Mouse (Mus musculus) brown adipose tissue, adult 24 weeks (tissue): ENCODE results near the gene Itch. TPM values are rescaled to one million over a fixed set of nuclear protein-coding genes. Genes with fewer than 3 reads are reported as not detected.
"Not testable (repeated sequence)": the region's sequence is repeated elsewhere in the genome, so short reads cannot be mapped to it uniquely, and the experiment has no call there.

Experiments used
- H3K27ac ChIP-seq: fragments of 200-500 bp; replicated peaks from 2 replicates; pipeline ENCODE4 v1.5.1; 2012; ENCODE audit warnings: low read depth, mild to moderate bottlenecking, low read length
- H3K4me1 ChIP-seq: fragments of 200-500 bp; 2 replicates; pipeline ENCODE4 v1.6.1; 2012; ENCODE audit warnings: low read length, mixed read lengths; ENCODE audit not compliant: control insufficient read depth, insufficient read depth, insufficient read length
- H3K4me3 ChIP-seq: fragments of 200-500 bp; 2 replicates; pipeline ENCODE4 v1.5.1; 2012; ENCODE audit warnings: low read depth, mild to moderate bottlenecking, low read length, moderate library complexity; ENCODE audit not compliant: insufficient read depth
- polyA plus RNA-seq: library from polyadenylated mRNA; stranded (reverse); fragments of >200 nt; gene quantifications from 2 replicates; pipeline ENCODE4 v1.2.4, GENCODE M21; 2012; ENCODE audit not compliant: missing spikeins, insufficient read depth, insufficient read length

The Itch gene
- 18.4 and 18.6 TPM in 2 replicates for polyA plus RNA-seq

DNA sequence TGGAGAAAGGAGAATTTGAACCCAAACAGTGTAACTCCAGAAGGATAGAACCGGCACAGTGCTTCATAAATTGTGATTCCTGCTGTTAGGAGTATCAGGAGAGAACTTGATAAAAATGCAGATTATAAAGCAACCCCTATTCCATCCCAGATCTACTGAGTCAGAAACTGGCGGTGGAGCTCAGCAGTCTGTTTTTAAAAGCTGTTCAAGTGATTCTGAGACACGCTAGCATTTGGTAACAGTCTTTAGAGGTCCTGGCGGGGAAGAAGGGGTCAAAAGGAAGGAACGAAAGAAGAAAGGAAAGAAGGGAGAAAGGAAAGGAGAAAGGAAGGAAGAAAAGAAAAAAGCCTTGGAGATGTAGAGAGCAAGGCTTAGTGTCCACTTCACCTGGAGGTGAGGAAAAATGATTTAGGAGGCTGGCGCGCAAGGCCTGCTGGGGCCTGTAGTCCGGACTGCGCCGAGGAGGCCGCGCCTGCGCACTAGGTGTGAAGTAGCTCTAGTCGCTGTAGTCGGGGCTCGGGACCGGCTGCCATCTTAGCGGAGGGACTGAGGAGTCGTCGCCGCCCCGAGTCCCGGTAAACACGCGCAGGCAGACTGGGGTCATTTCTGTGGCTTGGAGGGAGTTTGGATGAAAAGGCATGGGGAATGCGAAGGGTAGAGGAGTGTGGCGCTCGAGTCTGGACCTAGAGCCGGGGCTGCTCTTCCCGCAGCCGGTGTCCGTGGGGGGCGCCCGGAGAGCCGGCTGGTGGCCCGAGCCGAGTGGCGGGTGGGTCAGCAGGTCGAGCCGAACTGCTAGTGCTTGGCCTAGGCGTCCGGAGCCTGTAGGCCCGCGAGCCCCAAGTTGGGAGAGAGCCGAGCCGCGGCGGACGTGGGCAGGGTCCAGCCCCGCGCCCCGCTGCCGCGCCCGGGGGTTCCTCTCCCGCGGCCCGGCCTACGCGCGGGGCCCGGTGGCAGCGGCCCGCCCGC, at the start of gene Itch:
Gene Itch (plus strand): TSS at position 499 of the 966 bp plus-strand sequence.
- peaks cover 13% of the 10 kb centered on the region for H3K4me1 ChIP-seq
- H3K4me3 ChIP-seq, result peak within 1 kb of the TSS; percentile 81
- peak within 1 kb of the TSS; percentile 89 for H3K27ac ChIP-seq

DNA sequence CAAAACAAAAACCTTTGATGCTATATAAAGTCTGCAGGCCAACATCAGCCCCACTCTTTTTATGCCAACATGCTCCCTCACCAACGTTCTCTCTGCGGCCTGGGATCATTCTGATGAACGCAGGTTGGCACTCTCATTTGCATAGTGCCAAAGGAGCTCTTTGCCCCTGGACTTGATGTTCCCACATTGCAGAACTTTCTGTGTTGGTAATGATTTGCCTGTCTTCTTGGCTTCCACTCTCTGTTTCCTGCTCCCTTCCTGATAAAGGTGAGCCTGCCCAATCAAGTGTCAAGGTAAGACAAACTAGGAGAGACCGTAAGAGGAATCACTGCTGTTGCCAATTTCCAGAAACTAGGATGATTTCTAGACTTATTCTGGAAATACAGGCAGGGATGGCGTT, 48.8 kb upstream of the Itch start:
- Histone ChIP-seq H3K4me3 (no peak overlapping the region), H3K4me1 (no peaks in the 10 kb centered on the region), H3K27ac (no peak overlapping the region)

DNA sequence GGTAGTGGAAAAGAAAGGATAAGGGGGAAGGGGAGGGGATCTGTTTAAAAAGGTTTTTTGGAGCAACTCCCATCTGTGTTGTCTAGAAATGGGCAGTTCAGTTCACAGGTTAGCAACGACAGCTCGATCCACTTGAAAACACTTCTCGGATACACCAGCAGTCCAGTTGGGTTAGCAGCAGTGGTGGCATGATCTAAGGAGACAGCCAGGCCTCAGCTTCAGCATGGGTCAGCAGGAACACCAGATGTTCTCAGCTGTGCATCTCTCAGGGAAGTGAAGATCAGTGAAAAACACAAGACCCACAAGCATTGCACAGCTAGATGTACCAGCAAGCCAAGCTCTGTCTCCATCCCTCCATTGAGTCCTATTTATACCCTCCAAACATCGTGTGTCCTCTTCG, 47.0 kb upstream of the Itch start:
- no peak overlapping the region for H3K4me3 ChIP-seq
- no peaks in the 10 kb centered on the region for H3K4me1 ChIP-seq
- H3K27ac ChIP-seq, result no peak overlapping the region

DNA sequence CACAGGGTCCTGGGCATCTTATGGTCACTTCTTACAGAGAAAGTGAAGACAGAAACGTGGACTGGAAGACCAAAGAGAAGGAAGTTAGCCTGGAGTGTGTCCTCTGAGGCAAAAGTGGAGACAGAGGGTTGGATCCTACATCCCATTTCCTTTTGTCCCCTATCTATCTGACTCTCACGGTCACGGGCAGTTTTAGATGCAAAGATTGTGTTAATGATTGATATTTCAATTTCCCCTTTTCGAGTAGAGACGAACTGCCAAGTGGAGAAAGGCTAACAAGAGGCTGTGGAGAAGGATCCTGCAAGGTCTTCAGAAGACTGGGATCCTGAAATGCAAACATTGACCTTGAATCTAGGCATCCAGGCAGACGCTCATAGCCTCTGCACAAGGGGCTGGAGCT, 45.0 kb upstream of the Itch start:
- Histone ChIP-seq H3K27ac (no peak overlapping the region), H3K4me1 (no peaks in the 10 kb centered on the region), H3K4me3 (no peak overlapping the region)

DNA sequence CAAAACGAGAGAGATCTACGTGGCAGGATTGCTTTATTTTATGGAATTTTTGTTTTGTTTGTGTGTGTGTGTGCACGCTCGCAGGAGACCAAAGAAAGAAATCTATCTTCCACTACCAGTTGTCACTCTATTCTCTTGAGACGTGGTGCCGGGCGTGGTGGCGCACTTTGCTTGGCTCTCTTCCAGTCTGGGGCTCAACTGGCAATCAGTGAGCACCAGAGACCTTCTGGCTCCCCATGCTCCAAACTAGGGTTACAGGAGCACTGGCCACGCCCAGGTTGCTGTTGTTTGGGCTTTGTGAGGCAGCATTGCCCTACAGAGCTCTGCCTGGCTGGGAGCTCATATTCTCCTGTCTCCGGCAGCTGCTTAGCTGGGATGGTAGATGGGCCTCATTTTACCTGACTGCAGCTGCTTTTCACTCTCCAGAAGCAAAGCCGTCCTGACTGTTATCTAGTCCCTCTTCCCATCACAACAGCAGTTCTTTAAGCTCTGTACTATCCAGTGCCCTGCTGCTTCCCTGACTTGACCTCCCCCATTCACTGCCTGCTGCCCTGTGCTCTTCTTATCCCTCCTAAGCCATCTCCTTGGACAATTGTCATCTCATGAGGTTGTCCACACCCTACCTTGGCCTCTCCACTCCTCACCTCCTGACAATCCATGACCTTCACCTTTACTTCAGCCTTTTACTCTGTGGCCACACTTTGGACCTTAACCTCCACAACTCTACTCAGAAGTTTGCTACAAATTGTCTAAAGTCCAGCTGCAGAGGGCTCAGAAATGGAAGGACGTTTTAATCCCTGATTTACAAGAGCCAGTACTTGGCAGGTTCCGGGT, 42.2 kb upstream of the Itch start:
- H3K4me3 ChIP-seq, result no peak overlapping the region
- H3K4me1 ChIP-seq, result no peaks in the 10 kb centered on the region
- H3K27ac ChIP-seq, result no peak overlapping the region

DNA sequence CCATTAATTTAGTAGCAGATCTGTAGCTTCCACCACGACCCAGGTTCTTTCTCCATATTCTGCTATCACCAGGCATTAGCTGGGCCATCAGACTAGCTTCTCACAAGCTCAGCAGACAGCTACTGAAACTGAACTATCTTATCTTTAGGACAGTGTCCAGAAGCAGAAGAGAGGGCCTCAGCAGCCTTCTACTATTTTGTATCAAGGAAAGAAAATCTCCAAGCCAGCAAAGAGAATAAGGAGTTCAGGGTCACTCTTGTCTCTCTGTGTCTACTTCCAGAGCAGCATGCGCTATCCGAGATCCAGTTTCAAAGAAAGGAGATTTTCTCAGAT, 41.6 kb upstream of the Itch start:
- H3K4me3 ChIP-seq, result no peak overlapping the region
- no peaks in the 10 kb centered on the region for H3K4me1 ChIP-seq
- no peak overlapping the region for H3K27ac ChIP-seq

DNA sequence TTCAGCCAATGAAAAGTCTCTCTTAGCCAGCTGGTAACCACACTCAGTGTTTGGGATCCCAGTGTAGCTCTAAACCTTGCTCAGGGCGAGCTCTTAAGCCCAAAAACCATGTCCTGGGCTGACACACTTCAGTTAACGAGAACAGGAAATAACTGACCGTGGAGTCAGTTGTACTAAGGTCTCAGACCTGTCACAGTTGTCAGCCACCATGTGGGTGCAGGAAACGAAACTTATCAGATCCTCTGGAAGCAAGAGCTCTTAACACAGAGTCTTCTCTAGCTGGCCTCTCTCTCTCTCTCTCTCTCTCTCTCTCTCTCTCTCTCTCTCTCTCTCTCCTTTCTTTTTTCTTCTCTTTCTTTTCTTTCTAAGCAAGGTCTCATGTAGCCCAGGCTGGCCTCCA, 39.9 kb upstream of the Itch start:
- Histone ChIP-seq H3K4me3 (no peak overlapping the region), H3K4me1 (no peaks in the 10 kb centered on the region), H3K27ac (no peak overlapping the region)

DNA sequence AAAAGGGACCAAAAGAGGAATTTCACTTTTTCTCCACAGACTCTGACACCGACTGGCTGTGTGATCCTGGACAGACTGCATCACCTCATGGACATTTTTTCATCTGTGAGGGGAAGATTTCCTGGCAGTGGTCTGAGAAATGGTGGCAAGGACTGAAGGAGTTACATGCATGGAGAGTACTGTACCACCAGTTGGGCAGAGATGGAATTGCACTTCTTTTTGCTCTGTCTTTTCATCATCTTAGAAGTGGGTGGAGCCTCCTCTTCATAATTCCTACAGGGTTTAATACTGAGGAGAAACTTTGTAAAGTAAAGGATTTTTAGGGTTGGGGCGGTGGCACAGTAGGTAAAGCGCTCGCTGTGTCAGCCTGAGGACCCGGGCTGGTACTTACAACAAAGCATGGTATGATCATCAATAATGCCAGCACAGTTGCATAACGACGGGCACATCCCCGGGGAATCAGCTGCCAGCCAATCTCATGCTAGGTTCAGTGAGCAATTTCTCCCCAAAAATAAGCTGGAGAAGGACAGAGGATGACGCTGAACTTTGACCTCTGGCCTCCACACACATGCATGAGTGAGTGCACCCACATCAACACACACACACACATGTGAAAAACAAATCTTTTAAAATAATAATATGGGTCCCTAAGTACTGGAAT, 34.5 kb upstream of the Itch start:
- Histone ChIP-seq H3K4me1 (no peaks in the 10 kb centered on the region), H3K4me3 (no peak overlapping the region), H3K27ac (no peak overlapping the region)

DNA sequence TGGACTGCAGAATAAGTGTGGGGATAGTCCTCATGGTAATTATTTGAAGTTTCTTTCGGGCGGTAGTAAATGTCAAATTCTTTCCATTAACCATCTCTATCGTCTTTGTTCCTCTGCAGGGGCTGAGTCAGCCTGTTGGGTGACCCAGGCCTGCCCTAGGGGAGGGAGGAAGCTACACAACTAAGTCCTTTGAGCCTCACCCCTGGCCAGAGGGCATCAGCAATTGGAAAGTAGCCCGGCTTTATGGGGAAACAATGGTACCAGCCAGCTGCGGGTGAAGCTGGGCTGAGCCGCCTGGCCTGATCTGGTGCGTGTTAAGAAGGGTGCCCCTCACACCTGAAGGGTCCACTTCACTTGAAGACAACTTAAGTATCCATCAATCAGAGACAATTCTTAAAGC, 33.9 kb upstream of the Itch start:
- Histone ChIP-seq H3K4me1 (no peaks in the 10 kb centered on the region), H3K4me3 (no peak overlapping the region), H3K27ac (no peak overlapping the region)

DNA sequence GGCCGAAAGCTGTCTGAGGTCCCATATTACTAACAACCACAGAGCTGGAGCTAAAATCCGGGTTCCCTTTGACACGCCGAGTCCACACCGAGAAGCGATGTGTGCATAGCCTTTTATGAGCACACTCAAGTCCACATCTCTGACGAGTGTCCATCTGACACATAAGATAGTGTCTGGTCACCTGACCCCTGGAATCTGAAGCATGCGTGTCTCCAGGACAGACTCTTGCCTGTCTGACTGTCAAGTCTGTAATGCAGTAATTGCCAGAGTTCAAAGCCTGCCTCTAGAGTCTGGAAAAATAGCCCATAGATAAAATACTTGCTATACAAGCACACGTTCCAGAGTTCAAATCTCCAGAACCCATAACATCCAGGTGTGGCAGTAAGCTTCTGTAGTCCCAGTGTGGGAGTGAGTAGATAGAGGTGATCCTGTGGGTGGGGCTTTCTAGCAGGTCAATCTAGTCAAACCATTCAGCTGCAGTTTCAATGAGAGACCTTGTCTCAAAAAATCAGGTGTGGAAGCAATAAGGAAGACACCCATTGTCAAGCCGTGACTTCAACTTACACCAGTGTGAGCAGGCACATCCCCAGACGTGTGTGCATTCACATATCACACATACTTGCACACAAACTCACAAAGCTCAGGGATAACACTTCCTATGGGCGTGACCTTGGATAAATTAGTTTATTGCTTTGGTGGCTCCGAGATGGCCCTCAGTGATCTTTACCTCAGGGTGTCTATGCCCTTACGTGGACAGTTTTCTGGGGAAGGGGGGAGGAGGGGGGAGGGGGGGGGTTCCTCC, 33.1 kb upstream of the Itch start:
- Histone ChIP-seq H3K27ac (no peak overlapping the region), H3K4me1 (no peaks in the 10 kb centered on the region), H3K4me3 (no peak overlapping the region)

DNA sequence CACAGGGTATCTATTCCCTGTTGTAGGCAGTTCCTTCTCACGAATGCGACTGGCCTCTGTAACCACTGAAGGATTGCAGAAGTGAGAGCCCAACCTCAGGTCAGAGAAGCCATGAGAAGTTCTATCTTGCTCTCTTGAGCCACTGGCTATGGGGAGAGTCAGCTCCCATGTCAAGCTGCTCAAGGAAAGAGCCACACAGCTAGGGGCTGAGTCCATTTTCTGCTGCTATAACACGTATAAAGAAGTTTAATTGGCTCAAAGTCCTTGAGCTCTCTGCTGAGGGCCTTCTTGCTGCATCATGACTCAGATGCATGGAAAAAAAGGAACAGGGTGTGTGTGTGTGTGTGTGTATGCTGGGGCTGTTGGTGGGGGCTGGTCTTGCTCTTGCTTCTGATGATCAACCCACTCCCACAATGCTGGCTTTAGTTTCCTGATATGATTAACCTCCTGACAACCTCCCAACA, 32.5 kb upstream of the Itch start:
- Histone ChIP-seq H3K27ac (no peak overlapping the region), H3K4me3 (no peak overlapping the region), H3K4me1 (no peaks in the 10 kb centered on the region)

DNA sequence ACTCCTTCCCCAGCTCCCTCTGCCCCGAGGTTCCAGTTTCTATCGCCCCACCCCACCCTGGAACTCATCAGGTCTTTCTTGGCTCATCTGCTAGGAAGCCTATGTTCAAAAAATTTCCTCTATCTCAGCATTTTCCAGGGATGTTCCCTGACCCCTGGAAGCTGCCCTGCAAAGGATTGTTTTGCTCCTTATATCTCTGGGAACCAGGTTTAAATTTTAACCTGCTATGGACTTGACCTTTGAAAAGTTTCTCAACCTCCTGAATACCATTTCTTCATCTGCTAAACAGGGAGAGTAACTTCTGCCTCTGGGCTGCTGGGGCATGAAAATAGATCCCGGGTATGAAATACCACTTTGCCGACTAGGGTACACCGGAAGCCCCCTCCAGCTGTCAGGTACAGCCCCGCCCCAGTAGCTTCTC, 31.5 kb upstream of the Itch start:
- H3K4me1 ChIP-seq, result no peaks in the 10 kb centered on the region
- no peak overlapping the region for H3K4me3 ChIP-seq
- no peak overlapping the region for H3K27ac ChIP-seq

DNA sequence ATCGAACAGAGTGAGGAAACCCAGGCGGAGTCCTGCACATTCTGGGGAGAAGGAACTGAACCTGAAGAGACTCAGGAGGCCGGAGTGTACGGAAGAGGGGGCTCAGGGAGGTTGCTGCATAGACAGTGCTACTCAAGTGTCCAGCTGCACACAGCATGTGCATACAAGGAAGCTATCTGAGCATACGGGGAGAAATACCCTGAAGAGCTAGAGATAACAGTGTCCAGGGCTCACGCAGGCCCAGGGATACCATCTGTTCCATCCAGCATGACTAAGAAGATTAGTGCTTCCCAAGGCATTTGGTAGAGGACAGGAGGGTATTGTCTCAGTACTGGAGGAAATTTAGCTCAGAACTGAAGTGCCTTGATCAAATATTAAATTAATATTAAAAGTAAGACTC, 29.7 kb upstream of the Itch start:
- no peak overlapping the region for H3K4me3 ChIP-seq
- no peaks in the 10 kb centered on the region for H3K4me1 ChIP-seq
- H3K27ac ChIP-seq, result no peak overlapping the region

DNA sequence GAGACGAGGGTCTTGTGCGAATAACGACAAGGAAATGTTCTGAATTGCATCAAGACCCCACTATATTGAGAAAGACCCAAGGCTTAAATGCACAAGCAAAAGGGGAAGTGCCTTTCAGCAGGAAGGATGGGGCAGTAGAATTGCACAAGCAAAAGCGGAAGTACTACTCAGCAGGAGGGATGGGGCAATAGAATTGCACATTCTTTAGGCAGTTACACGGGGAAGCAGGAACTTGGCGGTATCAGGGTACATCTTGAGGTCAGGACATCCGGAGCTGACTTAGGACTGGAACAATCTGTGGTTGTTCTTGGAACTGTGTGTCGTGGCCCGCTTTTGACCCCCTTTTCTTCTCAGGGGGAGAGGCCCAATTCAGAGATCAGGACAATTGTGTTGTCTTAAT, 26.0 kb upstream of the Itch start:
- H3K4me1 ChIP-seq, H3K27ac ChIP-seq, H3K4me3 ChIP-seq: not testable (repeated sequence)
